Mouse (Mus musculus) kidney, adult 9 months (tissue): ENCODE results near the gene Hs3st3b1.

ENCODE experiments used
- DNase-seq: peaks from one replicate; pipeline ENCODE4 v3.0.0; 2022

Hs3st3b1 gene

DNA sequence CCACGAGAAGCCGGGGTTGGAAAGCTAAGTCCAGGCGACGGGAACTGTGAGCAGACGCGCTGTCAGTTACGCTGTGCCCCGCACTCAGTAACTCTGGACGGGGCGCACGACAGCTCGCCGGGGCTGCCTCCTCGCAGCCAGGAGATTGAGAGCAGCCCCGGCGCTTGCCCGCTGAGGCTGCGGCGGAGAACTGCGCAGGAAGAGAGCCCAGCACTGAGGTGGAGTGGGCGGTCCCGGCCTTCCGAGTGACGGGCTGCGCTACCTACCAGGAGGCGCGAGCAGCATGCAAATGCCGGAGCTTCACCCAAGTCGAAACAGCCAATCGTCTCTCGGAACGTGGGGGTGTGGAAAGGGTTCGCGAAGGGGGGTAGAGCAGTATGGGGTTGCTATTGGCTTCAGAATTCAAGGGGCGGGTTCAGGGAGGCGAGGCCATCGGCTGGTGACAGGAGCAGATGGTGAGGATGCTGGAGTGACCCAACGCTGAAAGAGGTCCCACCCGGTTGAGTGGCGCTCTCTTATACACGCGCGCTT lies at the start of gene Hs3st3b1:
Gene Hs3st3b1 (minus strand): TSS at position 200 of the 531 bp plus-strand sequence.
- DNase-seq = peak; percentile 95

- peak; percentile 37 for DNase-seq
Measured at GRCm38 (mm10) chr11:63971462-63971861, 49.4 kb upstream of the Hs3st3b1 start.

DNA sequence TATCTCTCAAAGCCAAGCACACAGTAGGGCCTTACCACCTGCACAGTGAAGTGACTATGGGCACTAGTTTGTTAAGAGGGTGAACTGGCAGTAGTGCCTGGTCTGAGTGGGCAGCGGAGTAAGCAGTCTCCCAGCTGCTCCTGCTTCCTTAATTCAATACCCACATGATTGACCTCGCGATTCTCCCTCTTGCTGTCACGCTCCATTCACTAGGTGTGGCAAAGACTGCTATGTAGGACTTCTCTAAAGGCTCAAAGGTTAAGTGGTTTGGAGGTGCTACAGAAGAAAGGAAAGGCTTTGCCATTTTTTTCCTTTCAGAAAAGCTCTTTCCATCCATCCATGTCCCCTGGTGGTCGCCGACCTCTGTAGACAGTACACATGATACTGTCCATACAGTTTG lies 48.7 kb upstream of the Hs3st3b1 start:
- DNase-seq = peak; percentile 25

DNA sequence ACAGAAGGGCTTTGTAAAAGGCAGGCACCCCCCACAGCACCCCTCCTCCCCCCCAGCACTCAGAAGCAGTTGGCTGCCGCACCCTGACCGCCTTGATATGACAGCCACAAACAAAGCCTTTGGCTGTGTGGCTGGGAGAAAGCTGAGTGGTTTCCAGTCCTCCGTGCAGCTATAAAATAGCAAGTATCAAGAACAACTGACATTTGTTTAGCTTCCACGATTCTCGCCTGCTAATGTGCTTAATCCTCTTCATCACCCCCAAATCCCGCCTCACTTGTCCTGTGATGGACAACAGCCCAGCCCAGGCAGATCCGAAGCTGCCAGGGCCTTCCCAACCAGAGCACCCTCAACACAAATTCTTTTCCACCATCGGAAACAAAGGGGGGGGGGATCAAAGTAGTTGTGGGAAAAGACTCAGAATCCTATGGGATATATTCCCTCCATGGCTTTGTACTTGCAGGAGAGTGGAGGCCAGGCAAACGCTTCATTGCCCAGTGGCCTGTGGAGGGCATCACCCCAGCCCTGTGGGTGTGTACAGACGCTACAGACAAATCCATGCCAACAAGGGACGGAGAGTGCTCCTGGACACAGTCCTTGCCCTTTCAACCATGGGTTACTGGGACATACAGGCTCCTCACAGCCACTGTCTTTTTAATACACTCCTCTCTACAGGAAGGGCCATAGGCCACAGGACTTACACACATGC lies 47.3 kb upstream of the Hs3st3b1 start:
- DNase-seq = peak; percentile 72

DNA sequence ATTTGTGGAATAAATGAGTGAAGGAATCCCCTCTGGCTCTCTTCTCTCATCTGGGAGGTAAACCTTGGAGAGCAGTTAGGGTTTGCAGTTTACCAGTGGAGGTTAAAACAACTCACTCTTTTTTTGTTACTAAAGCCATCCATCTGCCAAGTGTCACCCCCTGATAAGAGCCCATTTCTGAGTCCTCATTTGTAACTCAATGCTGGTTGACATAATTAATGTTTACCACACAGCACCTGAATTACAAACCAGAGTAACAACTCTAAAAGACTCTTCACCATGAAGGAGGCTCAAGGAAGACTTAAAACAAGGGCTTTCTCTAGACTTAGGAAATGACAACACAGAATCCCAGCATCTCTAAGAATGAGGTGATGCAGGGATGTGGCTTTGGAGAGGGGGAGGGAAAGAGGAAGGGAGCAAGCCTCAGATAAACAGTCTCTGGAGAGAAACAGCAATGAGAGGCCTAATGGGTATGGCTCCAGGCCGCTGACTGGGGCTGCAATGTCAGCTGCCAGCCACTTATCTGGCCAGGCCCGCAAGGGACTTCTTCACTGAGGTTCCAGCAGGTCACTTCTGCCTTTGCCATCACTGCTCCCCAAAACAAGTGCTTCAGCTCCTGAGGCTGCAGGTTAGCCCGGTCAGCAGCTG lies 46.4 kb upstream of the Hs3st3b1 start:
- DNase-seq = no peak

GRCm38 (mm10) chr11:63967641-63968387 lies 45.7 kb upstream of the Hs3st3b1 start:
- peak; percentile 34 for DNase-seq

GRCm38 (mm10) chr11:63965437-63965836 lies 43.3 kb upstream of the Hs3st3b1 start:
- DNase-seq = no peak

- DNase-seq = peak; percentile 37
Measured at GRCm38 (mm10) chr11:63957207-63957606, 35.1 kb upstream of the Hs3st3b1 start.

DNA sequence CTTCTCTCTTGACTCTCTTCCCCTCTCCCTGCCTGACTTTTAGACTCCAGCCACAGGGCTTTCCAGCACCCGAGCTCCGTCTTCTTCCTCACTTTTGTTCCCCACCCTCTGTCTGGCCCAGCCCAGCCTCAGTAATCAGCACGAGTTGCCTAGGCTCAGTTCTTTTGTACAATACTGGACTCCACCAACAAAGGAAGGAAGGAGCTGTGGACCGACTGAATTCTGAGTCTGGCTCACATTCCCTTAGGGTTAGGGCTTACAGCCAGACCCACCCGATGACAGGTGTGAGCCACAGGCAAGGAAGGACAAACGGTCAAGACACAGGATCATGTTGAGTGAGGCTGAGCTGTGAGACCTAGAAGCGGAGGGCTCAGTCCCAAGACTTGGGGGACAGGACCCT lies 34.7 kb upstream of the Hs3st3b1 start:
- no peak for DNase-seq

- DNase-seq = no peak
Measured at GRCm38 (mm10) chr11:63953887-63954286, 31.8 kb upstream of the Hs3st3b1 start.

DNA sequence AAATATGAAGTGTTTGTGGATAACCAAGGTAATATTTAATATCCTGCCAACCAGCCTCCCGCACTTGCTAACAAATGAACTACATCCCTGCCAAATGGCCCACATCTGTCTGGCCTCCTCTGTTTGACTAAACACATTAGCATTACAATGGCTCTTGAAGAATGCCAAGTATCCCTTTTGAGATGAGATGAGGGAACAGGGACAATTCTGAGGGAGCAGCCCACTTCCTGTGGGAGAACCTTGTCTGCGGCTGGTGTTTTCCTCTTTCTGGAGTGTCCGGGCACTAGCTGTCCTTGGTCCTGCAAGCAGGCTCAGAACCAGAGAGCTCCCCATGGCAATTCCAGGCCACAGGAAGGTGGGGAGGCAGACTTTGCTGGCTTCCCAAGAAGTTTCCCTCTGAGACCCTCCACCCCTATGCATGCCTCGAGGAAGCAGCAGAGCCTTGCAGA lies 30.7 kb upstream of the Hs3st3b1 start:
- DNase-seq = no peak

- peak; percentile 22 for DNase-seq
Measured at GRCm38 (mm10) chr11:63951831-63952631, 29.9 kb upstream of the Hs3st3b1 start.

DNA sequence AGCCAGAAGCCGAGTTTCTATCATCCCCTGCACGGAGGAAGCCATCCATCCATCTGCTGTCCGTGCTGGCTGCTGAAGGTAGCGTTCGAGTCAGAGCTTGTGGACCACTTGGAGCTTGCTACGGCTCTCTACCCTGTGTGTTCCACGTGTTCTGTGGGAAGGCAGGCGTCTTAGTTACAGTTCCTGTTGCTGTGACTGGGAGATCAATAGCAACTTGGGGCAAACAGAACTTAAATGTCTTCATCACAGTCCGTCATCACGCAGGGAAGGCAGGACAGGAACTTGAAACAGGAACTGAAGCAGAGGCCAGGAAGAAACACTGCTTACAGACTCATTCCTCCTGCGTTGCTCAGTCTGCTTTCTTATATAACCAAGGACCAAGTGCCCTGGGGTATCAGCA lies 26.3 kb upstream of the Hs3st3b1 start:
- DNase-seq = no peak

DNA sequence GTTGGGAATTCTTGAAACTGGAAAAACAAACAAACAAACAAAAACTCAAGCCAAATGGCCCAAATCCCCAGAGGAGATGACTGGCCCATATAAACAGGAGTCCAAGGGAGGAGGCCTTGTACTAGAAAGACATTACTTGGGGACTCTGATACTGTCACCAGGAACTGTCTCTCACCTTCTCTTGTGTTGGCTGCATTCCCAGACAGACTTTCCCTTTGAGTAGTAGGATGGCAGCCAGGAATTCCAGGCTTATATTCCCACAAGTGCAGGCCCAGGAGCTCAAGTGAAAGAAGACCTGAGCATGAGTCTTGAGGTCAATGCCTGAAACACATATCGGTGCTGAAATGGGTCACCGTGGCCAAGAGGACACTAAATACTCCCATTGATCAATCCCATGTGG lies 24.9 kb upstream of the Hs3st3b1 start:
- DNase-seq = no peak

- DNase-seq = no peak
Measured at GRCm38 (mm10) chr11:63943947-63944346, 21.9 kb upstream of the Hs3st3b1 start.

DNA sequence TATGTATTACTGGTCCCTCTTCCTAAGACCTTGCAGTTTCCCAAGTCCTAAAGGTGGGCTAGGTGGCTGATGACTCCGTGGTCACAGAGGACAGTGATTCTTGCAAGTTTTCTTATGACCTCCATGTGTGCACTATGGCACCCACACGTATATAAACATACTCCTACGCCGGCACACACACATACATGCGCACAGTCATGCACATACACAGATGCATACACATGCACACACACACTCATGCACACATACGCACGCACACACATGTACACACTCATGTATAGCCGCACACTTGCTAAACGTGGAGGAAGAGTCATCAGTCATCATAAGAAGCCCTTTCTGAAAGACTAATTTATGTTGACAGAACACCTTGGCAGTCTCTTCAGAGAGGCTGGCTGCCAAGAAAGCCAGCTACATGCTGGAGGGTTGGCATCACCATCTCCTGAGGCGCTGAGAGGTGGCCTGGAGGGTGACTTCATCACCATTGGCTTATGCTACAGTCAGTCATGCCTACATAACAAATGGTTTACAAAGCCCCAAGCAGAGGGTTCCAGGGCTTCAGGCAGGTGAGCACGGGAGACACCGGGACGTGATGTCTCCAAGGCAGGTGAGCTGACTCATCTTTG lies 21.3 kb upstream of the Hs3st3b1 start:
- DNase-seq = no peak

GRCm38 (mm10) chr11:63942177-63942576 lies 20.1 kb upstream of the Hs3st3b1 start:
- DNase-seq = no peak

DNA sequence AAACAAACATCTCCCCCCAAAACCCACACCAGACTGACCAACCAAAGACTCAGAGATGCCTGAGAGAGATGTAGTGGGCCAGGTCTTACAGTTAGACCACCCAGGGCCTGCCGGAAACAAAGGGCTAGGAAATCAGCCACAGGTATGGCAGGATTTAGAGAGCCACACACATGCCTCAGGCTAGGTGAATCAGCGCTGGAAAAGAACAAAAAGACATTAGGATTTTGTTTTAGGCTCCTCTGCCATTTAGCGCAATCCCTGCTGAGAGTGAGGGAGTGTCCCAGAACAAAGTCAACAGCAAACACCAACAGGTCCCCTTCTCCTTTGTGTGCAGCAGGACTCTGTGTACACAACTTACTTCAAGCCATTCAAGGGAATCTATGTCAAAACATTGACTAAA lies 14.6 kb upstream of the Hs3st3b1 start:
- no peak for DNase-seq

DNA sequence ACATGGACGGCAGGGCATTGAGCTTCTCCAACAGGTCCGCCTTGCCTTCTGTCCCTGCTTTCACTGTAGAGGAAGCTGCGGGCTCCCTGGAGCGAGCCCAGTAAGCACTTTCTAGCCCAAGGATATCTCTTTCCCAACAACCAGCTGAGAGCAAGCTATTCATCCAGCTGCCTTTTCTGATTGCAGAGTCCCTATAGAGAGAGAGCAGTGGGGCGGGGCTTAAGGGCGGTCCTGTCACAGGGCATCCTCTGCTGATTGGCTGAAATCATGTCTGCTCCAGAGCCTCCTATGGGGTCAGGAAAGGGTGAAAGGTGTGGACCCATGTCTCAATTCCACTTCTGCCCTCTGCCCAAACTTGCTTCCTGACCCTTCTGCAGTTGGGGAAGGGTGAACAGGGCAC lies 4.8 kb upstream of the Hs3st3b1 start:
- DNase-seq = no peak

DNA sequence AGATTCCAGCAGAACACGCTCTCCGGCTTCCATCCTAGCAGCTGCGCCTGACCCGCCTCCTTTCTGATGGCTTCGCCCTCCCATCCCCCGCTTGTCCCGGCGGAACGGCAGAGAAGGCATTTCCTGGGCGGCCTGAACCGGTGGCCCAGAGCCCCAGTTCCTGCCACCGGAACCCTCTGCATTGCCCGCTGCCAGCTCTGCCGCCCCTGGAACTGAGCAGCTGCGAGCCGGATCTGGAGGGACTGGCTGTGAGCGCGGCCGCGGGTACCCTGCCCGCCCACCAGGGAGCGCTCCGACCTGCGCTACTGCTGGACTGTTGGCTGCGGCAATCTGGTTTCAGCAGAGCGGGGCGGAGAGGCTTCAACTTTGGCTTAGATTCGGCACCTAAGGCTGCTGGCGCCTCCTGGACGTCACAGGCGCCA lies 3.1 kb upstream of the Hs3st3b1 start:
- peak; percentile 86 for DNase-seq

- peak; percentile 24 for DNase-seq
Measured at GRCm38 (mm10) chr11:63924286-63924930, 2.3 kb upstream of the Hs3st3b1 start.

- no peak for DNase-seq
Measured at GRCm38 (mm10) chr11:63923386-63923785, 1.3 kb upstream of the Hs3st3b1 start.
